Mouse (Mus musculus) limb, embryonic 11.5 days (tissue): Measurements from ENCODE around the gene Rrp9. TPM values are rescaled to one million over a fixed set of nuclear protein-coding genes. Genes with fewer than 3 reads are reported as not detected.
A peak's percentile ranks its signal among the peaks of the same experiment; 100 is the strongest.

Source experiments
- ATAC-seq: fragments of 200-750 bp; cut with Nextera tagmentation; 2 replicates; pipeline ENCODE4 v1.8.0; 2017; ENCODE audit warnings: low read depth; ENCODE audit not compliant: insufficient number of reproducible peaks, low FRiP score, low TSS enrichment
- DNase-seq: peaks from one replicate; pipeline ENCODE4 v3.0.0-alpha.2; 2015; ENCODE audit warnings: low spot score
- H3K27ac ChIP-seq: fragments of 300-500 bp; sonication (generic); replicated peaks from 2 replicates; pipeline ENCODE4 v1.5.1; 2014; ENCODE audit warnings: low read depth, mild to moderate bottlenecking, low read length
- H3K27me3 ChIP-seq: fragments of 300-500 bp; sonication (generic); 2 replicates; pipeline ENCODE4 v1.6.1; 2014; ENCODE audit warnings: mild to moderate bottlenecking, low read length, mixed read lengths; ENCODE audit not compliant: control insufficient read depth, insufficient read depth
- H3K36me3 ChIP-seq: fragments of 300-500 bp; sonication (generic); 2 replicates; pipeline ENCODE4 v1.6.1; 2014; ENCODE audit warnings: mild to moderate bottlenecking, low read length, moderate library complexity, mixed read lengths; ENCODE audit not compliant: control insufficient read depth, insufficient read depth
- H3K4me1 ChIP-seq: fragments of 300-500 bp; sonication (generic); 2 replicates; pipeline ENCODE4 v1.6.1; 2014; ENCODE audit warnings: low read length, mixed read lengths; ENCODE audit not compliant: control insufficient read depth, insufficient read depth
- H3K4me2 ChIP-seq: fragments of 300-500 bp; sonication (generic); 2 replicates; pipeline ENCODE4 v1.6.1; 2014; ENCODE audit warnings: low read depth, mild to moderate bottlenecking, moderate library complexity; ENCODE audit not compliant: severe bottlenecking
- H3K4me3 ChIP-seq: fragments of 300-500 bp; sonication (generic); 2 replicates; pipeline ENCODE4 v1.5.1; 2014; ENCODE audit warnings: low read depth, low read length
- H3K9ac ChIP-seq: fragments of 300-500 bp; sonication (generic); 2 replicates; pipeline ENCODE4 v1.6.1; 2014; ENCODE audit warnings: mild to moderate bottlenecking, low read length
- H3K9me3 ChIP-seq: fragments of 300-500 bp; sonication (generic); 2 replicates; pipeline ENCODE4 v1.6.1; 2016; ENCODE audit warnings: low read length; ENCODE audit not compliant: control insufficient read depth
- WGBS: fragments of 180-500 bp; shearing (Covaris S2); extraction: QIAGEN DNeasy Blood & Tissue Kit; methylation state at CpG from one replicate; pipeline ENCODE4 v1.1.7; 2014; 5-methylcytosine and 5-hydroxymethylcytosine counted together
- polyA plus RNA-seq: library from polyadenylated mRNA; unstranded; fragments of >200 nt; fragmentation: Nextera tagmentation; extraction: Ambion mirVana; gene quantifications from 2 replicates; pipeline ENCODE4 v1.2.1, GENCODE M21; 2014

Rrp9 gene
- polyA plus RNA-seq, 1 experiment from 2014 or later = 55.4 TPM

GRCm38 (mm10) chr9:106459946-106460345 lies 15.8 kb upstream of the Rrp9 start:
- Histone ChIP-seq H3K4me2 (no peak overlapping the region), H3K4me3 (no peak overlapping the region), H3K27ac (no peak overlapping the region), H3K27me3 (no peaks in the 10 kb centered on the region), H3K36me3 (peaks cover 10% of the 10 kb centered on the region), H3K4me1 (peaks cover 40% of the 10 kb centered on the region), H3K9ac (no peak overlapping the region), H3K9me3 (no peaks in the 10 kb centered on the region)
- no peak for ATAC-seq
- no peak for DNase-seq
- WGBS = 85% methylated on average over 15 of the region's 15 CpGs

- Histone ChIP-seq H3K9me3 (no peaks in the 10 kb centered on the region), H3K9ac (no peak overlapping the region), H3K36me3 (peaks cover 10% of the 10 kb centered on the region), H3K4me3 (no peak overlapping the region), H3K27ac (no peak overlapping the region), H3K4me2 (no peak overlapping the region), H3K4me1 (peaks cover 37% of the 10 kb centered on the region), H3K27me3 (no peaks in the 10 kb centered on the region)
- DNase-seq (no peak), ATAC-seq (no peak)
- 74% methylated on average over 18 of the region's 18 CpGs for WGBS
These were observed 15.2 kb upstream of the Rrp9 start for GRCm38 (mm10) chr9:106460401-106461025.

GRCm38 (mm10) chr9:106461026-106461415 lies 14.7 kb upstream of the Rrp9 start:
- Histone ChIP-seq H3K36me3 (peaks cover 10% of the 10 kb centered on the region), H3K27ac (no peak overlapping the region), H3K4me1 (peaks cover 35% of the 10 kb centered on the region), H3K9ac (no peak overlapping the region), H3K4me3 (no peak overlapping the region), H3K9me3 (no peaks in the 10 kb centered on the region), H3K27me3 (no peaks in the 10 kb centered on the region), H3K4me2 (no peak overlapping the region)
- 95% methylated on average over 9 of the region's 9 CpGs for WGBS
- DNase-seq (no peak), ATAC-seq (no peak)

- Histone ChIP-seq H3K4me1 (peaks cover 27% of the 10 kb centered on the region), H3K9ac (no peak overlapping the region), H3K9me3 (no peaks in the 10 kb centered on the region)
These were observed 13.9 kb upstream of the Rrp9 start for GRCm38 (mm10) chr9:106461641-106462429.

GRCm38 (mm10) chr9:106462430-106462800 lies 13.3 kb upstream of the Rrp9 start:
- no peak for DNase-seq
- peaks cover 10% of the 10 kb centered on the region for H3K36me3 ChIP-seq
- 87% methylated on average over 12 of the region's 12 CpGs for WGBS
- no peak for ATAC-seq
- no peaks in the 10 kb centered on the region for H3K27me3 ChIP-seq
- no peak overlapping the region for H3K4me2 ChIP-seq
- H3K4me1 ChIP-seq = peaks cover 21% of the 10 kb centered on the region
- no peak overlapping the region for H3K9ac ChIP-seq
- no peak overlapping the region for H3K27ac ChIP-seq
- H3K9me3 ChIP-seq = no peaks in the 10 kb centered on the region
- no peak overlapping the region for H3K4me3 ChIP-seq

More at GRCm38 (mm10) chr9:106461641-106462429, 13.9 kb upstream of the Rrp9 start:
- peaks cover 10% of the 10 kb centered on the region for H3K36me3 ChIP-seq
- no peaks in the 10 kb centered on the region for H3K27me3 ChIP-seq
- 83% methylated on average over 16 of the region's 16 CpGs for WGBS
- no peak for ATAC-seq
- no peak overlapping the region for H3K4me3 ChIP-seq
- H3K27ac ChIP-seq = no peak overlapping the region
- H3K4me2 ChIP-seq = no peak overlapping the region
- DNase-seq = no peak

- H3K4me3 ChIP-seq = no peak overlapping the region
- peaks cover 14% of the 10 kb centered on the region for H3K4me1 ChIP-seq
- no peak for DNase-seq
- no peak overlapping the region for H3K4me2 ChIP-seq
- 82% methylated on average over 21 of the region's 21 CpGs for whole genome bisulfite sequencing
- no peak for ATAC-seq
- H3K36me3 ChIP-seq = peaks cover 10% of the 10 kb centered on the region
- H3K9me3 ChIP-seq = no peaks in the 10 kb centered on the region
- H3K9ac ChIP-seq = peak overlapping the region; percentile 9; the same call in 1 of the 2 replicates
- H3K27me3 ChIP-seq = no peaks in the 10 kb centered on the region
- H3K27ac ChIP-seq = no peak overlapping the region
These were observed 12.4 kb upstream of the Rrp9 start for GRCm38 (mm10) chr9:106463122-106464063.

- H3K4me3 ChIP-seq = peak overlapping the region; percentile 49
- no peaks in the 10 kb centered on the region for H3K27me3 ChIP-seq
- H3K36me3 ChIP-seq = peaks cover 10% of the 10 kb centered on the region
- 1% methylated on average over 90 of the region's 99 CpGs for WGBS
- H3K27ac ChIP-seq = peak overlapping the region; percentile 51; the same call in 1 of the 2 replicates
- peak overlapping the region; percentile 98 for H3K4me2 ChIP-seq
- H3K9ac ChIP-seq = peak overlapping the region; percentile 83
- peaks cover 13% of the 10 kb centered on the region for H3K4me1 ChIP-seq
- ATAC-seq = peak; percentile 63
- DNase-seq = peak; percentile 77
- H3K9me3 ChIP-seq = no peaks in the 10 kb centered on the region
These were observed 10.8 kb upstream of the Rrp9 start for GRCm38 (mm10) chr9:106464751-106465541.
